Mouse (Mus musculus) heart, postnatal 0 days (tissue): ENCODE measurements around the gene Tfb1m. TPM values are rescaled to one million over a fixed set of nuclear protein-coding genes. Genes with fewer than 3 reads are reported as not detected.

Experiments
- ATAC-seq: fragments of 200-750 bp; cut with Nextera tagmentation; 2 replicates; pipeline ENCODE4 v1.8.0; 2017; ENCODE audit warnings: low read depth, moderate number of reproducible peaks, moderate library complexity; ENCODE audit not compliant: insufficient read depth
- DNase-seq: peaks from one replicate; pipeline ENCODE4 v3.0.0-alpha.2; 2016; ENCODE audit warnings: low spot score
- H3K27ac ChIP-seq: fragments of 300-500 bp; sonication (generic); 2 replicates; pipeline ENCODE4 v1.5.1; 2014; ENCODE audit warnings: low read depth, mild to moderate bottlenecking
- H3K27me3 ChIP-seq: fragments of 300-500 bp; sonication (generic); 2 replicates; pipeline ENCODE4 v1.6.1; 2014; ENCODE audit warnings: low read length, mixed read lengths; ENCODE audit not compliant: control insufficient read depth, insufficient read depth
- H3K36me3 ChIP-seq: fragments of 300-500 bp; sonication (generic); replicated peaks from 2 replicates; pipeline ENCODE4 v1.6.1; 2014; ENCODE audit warnings: low read length, mixed read lengths; ENCODE audit not compliant: control insufficient read depth, insufficient read depth
- H3K4me1 ChIP-seq: fragments of 300-500 bp; sonication (generic); 2 replicates; pipeline ENCODE4 v1.6.1; 2014; ENCODE audit warnings: antibody characterized with exemption; ENCODE audit not compliant: control insufficient read depth, insufficient read depth
- H3K4me2 ChIP-seq: fragments of 300-500 bp; sonication (generic); 2 replicates; pipeline ENCODE4 v1.6.1; 2014; ENCODE audit warnings: low read depth, mild to moderate bottlenecking, low read length, moderate library complexity
- H3K4me3 ChIP-seq: fragments of 300-500 bp; sonication (generic); 2 replicates; pipeline ENCODE4 v1.5.1; 2014; ENCODE audit warnings: low read depth, low read length
- H3K9ac ChIP-seq: fragments of 300-500 bp; sonication (generic); replicated peaks from 2 replicates; pipeline ENCODE4 v1.6.1; 2014; ENCODE audit warnings: low read depth, low read length, mixed read lengths
- H3K9me3 ChIP-seq: fragments of 300-500 bp; sonication (generic); replicated peaks from 2 replicates; pipeline ENCODE4 v1.6.1; 2016; ENCODE audit warnings: low read length; ENCODE audit not compliant: control insufficient read depth
- CTCF ChIP-seq: IDR thresholded peaks from 2 replicates; pipeline ENCODE4 v1.5.1; 2016; ENCODE audit warnings: antibody characterized with exemption, control low read depth, low read depth
- EP300 ChIP-seq: IDR thresholded peaks from 2 replicates; pipeline ENCODE4 v1.6.1; 2016; ENCODE audit warnings: antibody characterized with exemption, low read depth
- WGBS: fragments of 180-500 bp; shearing (Covaris S2); extraction: QIAGEN DNeasy Blood & Tissue Kit; methylation state at CpG from one replicate; pipeline ENCODE4 v1.1.7; 2014; 5-methylcytosine and 5-hydroxymethylcytosine counted together
- polyA plus RNA-seq: library from polyadenylated mRNA; unstranded; fragments of >200 nt; fragmentation: Nextera tagmentation; extraction: Ambion mirVana; gene quantifications from 2 replicates; pipeline ENCODE4 v1.2.1, GENCODE M21; 2015
- total RNA-seq: library from RNA; depleted of rRNA; stranded (reverse); fragments of >200 nt; gene quantifications from 2 replicates; pipeline ENCODE4 v1.2.3, GENCODE M21; 2014; ENCODE audit warnings: low replicate concordance; rRNA removed

Tfb1m gene
- total RNA-seq: 3.5 and 13.0 TPM in 2 replicates
- polyA plus RNA-seq: 9.4 and 12.8 TPM in 2 replicates

DNA sequence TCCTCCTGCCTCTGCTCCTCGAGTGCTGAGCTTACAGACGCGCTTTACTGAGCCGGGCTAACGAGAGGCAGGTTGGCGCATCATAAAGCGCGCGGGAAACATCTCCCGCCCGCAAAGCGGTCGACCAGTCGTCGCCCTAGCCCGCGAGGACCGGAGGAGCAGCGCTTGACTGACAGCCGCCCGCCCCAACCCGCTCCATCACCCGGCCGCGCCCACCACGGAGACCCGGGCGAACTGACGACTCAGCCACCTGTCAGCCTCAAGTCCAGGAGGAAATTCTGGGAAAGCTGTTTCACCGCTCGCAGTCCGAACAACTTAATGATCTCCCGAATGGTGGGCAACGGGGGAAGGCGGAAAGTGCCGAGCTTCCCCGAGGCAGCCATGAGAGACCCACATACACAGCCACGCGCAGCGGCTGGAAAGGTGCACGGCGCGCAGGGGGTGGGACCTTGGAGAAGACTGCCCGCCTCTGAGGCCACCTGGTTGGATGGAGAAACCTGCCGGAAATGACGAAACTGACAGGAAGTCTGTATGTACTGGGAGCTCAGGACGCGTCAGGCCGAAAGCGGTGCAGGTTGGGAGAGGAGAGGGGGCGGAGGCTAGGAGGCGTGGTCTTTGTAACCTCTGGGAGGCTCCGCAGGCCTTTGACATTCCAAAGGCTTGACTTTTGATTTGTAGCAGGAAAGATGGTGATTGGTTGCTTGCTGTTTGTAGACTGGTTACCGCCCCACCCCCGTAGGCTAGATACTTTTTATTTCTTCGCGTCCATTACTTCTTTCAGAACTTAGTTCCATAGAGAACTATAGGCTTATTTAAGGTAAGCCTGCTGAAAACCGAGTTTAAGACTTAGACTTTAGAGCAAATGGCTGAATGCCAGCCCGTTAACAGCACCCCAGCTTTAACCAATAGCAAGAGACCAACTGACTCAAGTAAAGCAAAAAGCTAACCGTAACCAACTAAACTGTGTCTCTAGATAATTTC is at the start of gene Tfb1m:
Gene Tfb1m (minus strand): TSS at position 451 of the 981 bp plus-strand sequence.
- no peaks in the 10 kb centered on the region for H3K27me3 ChIP-seq
- H3K4me2 ChIP-seq: peak within 1 kb of the TSS; percentile 80
- TF ChIP-seq CTCF (no peak), EP300 (no peak)
- no peaks in the 10 kb centered on the region for H3K4me1 ChIP-seq
- H3K4me3 ChIP-seq: peak within 1 kb of the TSS; percentile 76
- peak within 1 kb of the TSS; percentile 63 for H3K9ac ChIP-seq
- ATAC-seq: peak; percentile 99
- no peaks in the 10 kb centered on the region for H3K9me3 ChIP-seq
- H3K36me3 ChIP-seq: peaks cover 14% of the 10 kb centered on the region; the same call in 1 of the 2 replicates
- DNase-seq: peak; percentile 100
- WGBS: under 1% methylated on average over 60 of the region's 60 CpGs
- peak within 1 kb of the TSS; percentile 92 for H3K27ac ChIP-seq

DNA sequence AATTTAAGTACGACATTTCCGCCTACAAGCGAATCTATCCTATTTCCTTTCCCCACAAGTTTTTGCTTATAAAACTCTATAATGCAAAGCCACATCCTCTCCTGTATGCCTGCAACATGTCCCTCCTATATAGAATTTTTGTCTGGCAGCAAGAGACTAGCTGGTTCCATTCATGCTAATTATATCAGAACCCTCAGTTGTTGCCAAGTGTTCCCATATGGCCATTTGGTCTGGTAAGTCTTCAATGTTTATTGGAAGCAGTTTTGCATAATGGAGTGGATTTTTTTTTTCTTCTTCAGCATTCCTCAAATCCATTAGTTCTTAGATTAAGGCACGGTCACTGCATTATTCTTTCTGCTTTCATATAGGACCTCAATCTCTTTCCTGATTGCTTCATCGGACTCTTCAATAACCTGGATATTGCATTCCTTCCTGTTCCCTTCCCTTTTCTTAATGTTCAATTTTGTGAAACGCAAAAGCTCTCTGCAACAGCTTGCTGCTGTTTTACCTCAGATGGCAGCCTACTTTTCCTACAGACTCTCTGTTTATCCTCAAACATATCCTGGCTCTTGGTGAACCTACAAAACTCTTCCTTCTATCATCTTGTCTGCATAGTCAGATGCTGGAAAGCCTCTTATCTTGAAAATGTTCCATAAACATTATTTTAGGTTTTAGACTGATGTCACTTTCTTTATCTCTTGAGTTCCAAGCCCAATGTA is 45.5 kb upstream of the Tfb1m start:
- Histone ChIP-seq H3K4me3 (no peak overlapping the region), H3K27me3 (no peaks in the 10 kb centered on the region), H3K4me1 (no peaks in the 10 kb centered on the region), H3K9ac (no peak overlapping the region), H3K36me3 (no peaks in the 10 kb centered on the region), H3K9me3 (no peaks in the 10 kb centered on the region), H3K4me2 (no peak overlapping the region), H3K27ac (no peak overlapping the region)
- WGBS: 84% methylated on average over 6 of the region's 6 CpGs
- DNase-seq (no peak), ATAC-seq (no peak)
- TF ChIP-seq CTCF (no peak), EP300 (no peak)

DNA sequence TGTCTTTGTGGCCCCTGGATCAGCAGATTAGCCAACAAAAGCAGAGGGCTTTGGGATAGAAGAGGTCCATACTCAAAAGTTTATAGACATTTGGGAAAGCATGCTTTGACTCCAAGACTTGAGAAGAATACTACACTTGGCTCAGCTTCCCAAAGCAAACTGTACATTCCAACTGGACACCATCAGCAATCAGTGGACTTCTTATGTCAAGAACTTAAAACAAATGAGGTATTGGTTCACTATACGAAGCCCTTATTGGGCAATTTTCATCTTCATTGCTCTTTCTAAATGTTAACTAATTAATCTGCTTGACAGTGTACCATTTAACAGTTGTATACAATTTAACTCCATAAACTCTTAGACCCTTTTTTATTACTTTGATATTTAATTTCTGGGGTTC is 40.8 kb upstream of the Tfb1m start:
- Histone ChIP-seq H3K4me2 (no peak overlapping the region), H3K9me3 (no peaks in the 10 kb centered on the region), H3K4me3 (no peak overlapping the region), H3K27ac (no peak overlapping the region), H3K9ac (no peak overlapping the region), H3K4me1 (no peaks in the 10 kb centered on the region), H3K27me3 (no peaks in the 10 kb centered on the region), H3K36me3 (no peaks in the 10 kb centered on the region)
- ATAC-seq (no peak), DNase-seq (no peak)
- 77% methylated on average over 1 of the region's 1 CpGs for whole genome bisulfite sequencing
- TF ChIP-seq EP300: no peak
- no peak for TF ChIP-seq CTCF

DNA sequence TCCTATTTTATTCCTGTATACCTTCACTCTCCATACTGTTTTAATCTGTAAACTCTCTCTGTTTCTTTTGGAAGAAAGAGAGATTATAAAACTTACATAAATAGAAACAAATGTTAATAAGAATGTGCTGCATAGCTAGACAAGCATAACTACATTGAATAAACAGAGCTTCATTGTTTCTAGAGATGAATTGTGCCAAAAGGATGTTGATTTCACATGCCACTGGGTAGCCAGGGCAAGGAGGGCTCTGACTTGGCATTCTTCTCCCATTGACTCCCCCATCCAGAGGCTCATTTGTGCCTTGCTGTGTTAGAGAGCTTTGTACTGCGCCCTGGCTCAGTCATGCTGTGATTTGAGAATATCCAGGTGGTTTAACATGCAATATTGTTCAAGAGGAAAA is 40.3 kb upstream of the Tfb1m start:
- Histone ChIP-seq H3K4me2 (no peak overlapping the region), H3K27ac (no peak overlapping the region), H3K36me3 (no peaks in the 10 kb centered on the region), H3K9ac (no peak overlapping the region), H3K4me1 (no peaks in the 10 kb centered on the region), H3K4me3 (no peak overlapping the region), H3K9me3 (no peaks in the 10 kb centered on the region), H3K27me3 (no peaks in the 10 kb centered on the region)
- TF ChIP-seq EP300: no peak
- no peak for TF ChIP-seq CTCF
- DNase-seq (no peak), ATAC-seq (no peak)
- 70% methylated on average over 1 of the region's 1 CpGs for WGBS

DNA sequence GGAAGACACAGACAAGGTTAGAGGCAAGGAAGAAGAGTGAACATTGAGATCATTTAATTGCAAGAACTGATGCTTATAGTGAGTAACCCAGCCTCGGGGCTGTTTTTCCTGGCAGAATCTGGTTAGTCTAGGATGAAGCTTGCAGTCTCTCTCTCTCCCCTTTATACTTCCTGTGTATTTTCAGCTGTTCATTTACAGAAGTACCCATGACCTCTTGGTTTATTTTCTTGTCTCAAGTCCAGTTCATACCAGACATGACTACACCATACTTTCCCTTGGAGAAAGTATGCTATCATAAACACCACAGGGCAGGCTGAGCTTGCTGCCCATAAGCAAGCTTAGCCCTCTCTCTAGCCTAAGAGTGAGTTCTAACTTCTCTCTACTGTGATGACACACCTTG is 39.5 kb upstream of the Tfb1m start:
- no peak overlapping the region for H3K4me2 ChIP-seq
- DNase-seq: no peak
- ATAC-seq: no peak
- no peak overlapping the region for H3K4me3 ChIP-seq
- H3K27me3 ChIP-seq: no peaks in the 10 kb centered on the region
- H3K4me1 ChIP-seq: no peaks in the 10 kb centered on the region
- peak overlapping the region; percentile 22; the same call in 1 of the 2 replicates for H3K27ac ChIP-seq
- no peak for TF ChIP-seq EP300
- no peak for TF ChIP-seq CTCF
- H3K36me3 ChIP-seq: no peaks in the 10 kb centered on the region
- 33% methylated on average over 1 of the region's 1 CpGs for WGBS
- no peaks in the 10 kb centered on the region for H3K9me3 ChIP-seq
- H3K9ac ChIP-seq: no peak overlapping the region
